Mouse (Mus musculus): Measurements from ENCODE around the gene Hba-x. TPM values are rescaled to one million over a fixed set of nuclear protein-coding genes. Genes with fewer than 3 reads are reported as not detected.

Hba-x gene
- polyA plus RNA-seq (2014; fragmentation: Illumina TruSeq; extraction: RNeasy Lipid Tissue Mini Kit (QIAGEN cat#74804); ENCODE audit: low read depth, low replicate concordance) = not detected

DNA sequence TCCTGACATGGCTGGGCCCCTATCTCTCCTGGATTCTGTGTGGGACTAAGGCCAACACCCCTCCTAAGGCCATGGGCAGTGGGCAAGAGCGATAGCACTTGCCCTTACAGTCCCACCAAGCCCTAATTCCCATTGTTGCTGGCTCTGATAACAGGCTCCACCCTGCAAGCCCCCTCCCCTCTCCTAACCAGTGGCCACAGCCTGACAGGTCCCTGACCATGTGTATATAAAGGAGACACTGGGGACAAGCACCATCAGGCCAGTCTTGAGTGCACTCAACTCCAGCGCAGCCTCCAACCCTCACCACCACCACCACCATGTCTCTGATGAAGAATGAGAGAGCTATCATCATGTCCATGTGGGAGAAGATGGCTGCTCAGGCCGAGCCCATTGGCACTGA, at the start of gene Hba-x:
Gene Hba-x (plus strand): TSS at position 54 of the 400 bp plus-strand sequence.

DNA sequence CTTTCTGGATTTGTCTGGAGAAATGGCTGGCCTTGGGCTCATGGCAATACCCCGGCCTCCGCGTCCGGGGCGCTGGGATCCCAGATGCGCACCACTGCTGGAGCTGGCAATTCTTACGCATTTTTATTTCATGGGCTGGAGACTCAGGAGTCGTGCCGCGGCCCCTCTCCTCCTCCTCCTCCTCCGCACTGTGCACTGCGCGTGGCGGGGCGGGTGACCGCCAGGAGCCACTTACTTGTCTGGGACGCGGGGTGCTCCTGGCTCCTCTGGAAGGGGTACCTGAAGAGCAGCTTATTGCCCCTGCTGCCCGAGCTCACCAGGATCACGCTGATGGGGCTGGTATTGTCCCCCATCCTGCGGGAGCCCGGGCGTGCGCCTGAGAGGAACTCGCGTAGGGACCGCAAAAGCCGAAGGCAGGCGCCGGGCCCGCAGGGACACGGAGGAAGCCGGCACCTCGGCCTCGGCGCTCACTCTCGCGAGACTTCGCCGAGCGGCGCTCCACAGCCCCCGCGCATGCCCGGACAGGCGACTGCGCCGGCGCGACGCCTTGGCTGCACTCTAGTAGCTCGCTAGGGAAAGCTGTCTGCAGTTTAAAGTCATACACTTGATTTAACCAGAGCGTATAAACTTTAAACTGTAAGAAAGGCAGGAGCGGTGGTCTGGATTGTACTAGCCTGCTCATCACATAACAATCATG, 8.9 kb upstream of the Hba-x start, which contains the start of gene Nprl3:
Gene Nprl3 (minus strand): TSS at position 520 of the 697 bp plus-strand sequence.

DNA sequence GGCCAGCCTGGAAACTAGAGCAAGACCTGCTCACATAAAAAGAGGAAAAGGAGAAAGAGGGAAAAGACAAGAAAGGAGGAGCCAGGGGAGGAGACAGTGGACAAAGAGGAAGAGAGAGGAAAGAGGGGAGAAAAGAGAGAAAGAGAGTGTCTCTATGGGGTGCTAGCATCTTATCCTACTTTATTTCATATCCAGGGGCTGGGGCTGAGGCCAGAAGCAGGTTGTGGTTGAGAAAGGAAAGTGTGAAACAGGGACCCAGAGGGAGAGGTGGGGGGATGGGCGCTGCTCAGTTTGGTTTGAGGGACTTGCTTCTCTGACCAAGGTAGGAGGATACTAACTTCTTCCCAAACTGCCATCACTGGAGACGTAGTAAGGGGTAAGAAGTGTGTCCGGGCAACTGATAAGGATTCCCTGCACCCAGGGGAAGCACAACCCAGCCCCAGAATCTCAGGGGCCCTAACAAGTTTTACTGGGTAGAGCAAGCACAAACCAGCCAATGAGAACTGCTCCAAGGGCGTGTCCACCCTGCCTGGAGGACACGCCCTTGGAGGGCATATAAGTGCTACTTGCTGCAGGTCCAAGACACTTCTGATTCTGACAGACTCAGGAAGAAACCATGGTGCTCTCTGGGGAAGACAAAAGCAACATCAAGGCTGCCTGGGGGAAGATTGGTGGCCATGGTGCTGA, 7.0 kb downstream of the Hba-x start, which contains the start of gene Hba-a1:
Gene Hba-a1 (plus strand): TSS at position 421 of the 687 bp plus-strand sequence.

GRCm38 (mm10) chr11:32286695-32287492, 10.7 kb downstream of the Hba-x start, which contains the start of gene Hbq1b:
Hbq1b (plus strand) TSS chr11:32286965.

GRCm38 (mm10) chr11:32296203-32296602, 20.0 kb downstream of the Hba-x start, which contains the start of gene Hba-a2:
Hba-a2 (plus strand) TSS chr11:32296489.

GRCm38 (mm10) chr11:32299865-32300264, 23.7 kb downstream of the Hba-x start, which contains the start of gene Hbq1a:
Hbq1a (plus strand) TSS chr11:32300069.

Other genes starting within 250 kb of the Hba-x start
- gene Il9r, start 76.1 kb upstream of the Hba-x start, polyA plus RNA-seq (2014; fragmentation: Illumina TruSeq; extraction: RNeasy Lipid Tissue Mini Kit (QIAGEN cat#74804); ENCODE audit: low read depth, low replicate concordance) = not detected
- 2.4 TPM for gene Snrnp25, start 71.0 kb upstream of the Hba-x start, polyA plus RNA-seq (2014; fragmentation: Illumina TruSeq; extraction: RNeasy Lipid Tissue Mini Kit (QIAGEN cat#74804); ENCODE audit: low read depth, low replicate concordance)
- 0.23 TPM for gene Rhbdf1, start 54.1 kb upstream of the Hba-x start, polyA plus RNA-seq (2014; fragmentation: Illumina TruSeq; extraction: RNeasy Lipid Tissue Mini Kit (QIAGEN cat#74804); ENCODE audit: low read depth, low replicate concordance)
- gene Mpg, start 49.9 kb upstream of the Hba-x start, polyA plus RNA-seq (2014; fragmentation: Illumina TruSeq; extraction: RNeasy Lipid Tissue Mini Kit (QIAGEN cat#74804); ENCODE audit: low read depth, low replicate concordance) = 10.6 TPM
- 13.7 TPM for gene Nprl3, start 8.7 kb upstream of the Hba-x start, polyA plus RNA-seq (2014; fragmentation: Illumina TruSeq; extraction: RNeasy Lipid Tissue Mini Kit (QIAGEN cat#74804); ENCODE audit: low read depth, low replicate concordance)
- not detected for gene Hba-a1, start 7.1 kb downstream of the Hba-x start, polyA plus RNA-seq (2014; fragmentation: Illumina TruSeq; extraction: RNeasy Lipid Tissue Mini Kit (QIAGEN cat#74804); ENCODE audit: low read depth, low replicate concordance)
- gene Hbq1b, start 10.6 kb downstream of the Hba-x start, polyA plus RNA-seq (2014; fragmentation: Illumina TruSeq; extraction: RNeasy Lipid Tissue Mini Kit (QIAGEN cat#74804); ENCODE audit: low read depth, low replicate concordance) = not detected
- 141 TPM for gene Hba-a2, start 20.1 kb downstream of the Hba-x start, polyA plus RNA-seq (2014; fragmentation: Illumina TruSeq; extraction: RNeasy Lipid Tissue Mini Kit (QIAGEN cat#74804); ENCODE audit: low read depth, low replicate concordance)
- gene Hbq1a, start 23.7 kb downstream of the Hba-x start, polyA plus RNA-seq (2014; fragmentation: Illumina TruSeq; extraction: RNeasy Lipid Tissue Mini Kit (QIAGEN cat#74804); ENCODE audit: low read depth, low replicate concordance) = not detected
- 1.4 TPM for gene Sh3pxd2b, start 71.4 kb downstream of the Hba-x start, polyA plus RNA-seq (2014; fragmentation: Illumina TruSeq; extraction: RNeasy Lipid Tissue Mini Kit (QIAGEN cat#74804); ENCODE audit: low read depth, low replicate concordance)
- gene Ubtd2, start 179.0 kb downstream of the Hba-x start, polyA plus RNA-seq (2014; fragmentation: Illumina TruSeq; extraction: RNeasy Lipid Tissue Mini Kit (QIAGEN cat#74804); ENCODE audit: low read depth, low replicate concordance) = 3.8 TPM